Mouse (Mus musculus) bone marrow, adult 2 months (tissue): ENCODE results near the gene Gbp2b.

Experiments
- CTCF ChIP-seq: fragments of 200-500 bp; IDR thresholded peaks from 2 replicates; pipeline ENCODE4 v1.5.1; 2011; ENCODE audit warnings: low read length, control low read depth; ENCODE audit not compliant: control insufficient read depth, insufficient read depth
- POLR2A ChIP-seq: fragments of 200-500 bp; IDR thresholded peaks from 2 replicates; pipeline ENCODE4 v1.6.1; 2011; ENCODE audit warnings: low read depth, mild to moderate bottlenecking, control low read depth, low read length, borderline replicate concordance; ENCODE audit not compliant: control insufficient read depth

- TF ChIP-seq POLR2A (no peak), CTCF (no peak)
Observed at GRCm38 (mm10) chr3:142554601-142555000, 40.0 kb upstream of the Gbp2b start.
